8 mouse cellular contexts compared by ENCODE assay signal in genomic region chr12:80691671-80692091, GRCm38 (mm10). TPM values are rescaled to one million over a fixed set of nuclear protein-coding genes. Genes with fewer than 3 reads are reported as not detected.
DNase-seq lines count a peak whose midpoint lies in the region; ATAC-seq and TF ChIP-seq lines count a peak whose summit lies in the region.

No protein-coding gene starts in this region.

- peaks cover 57% of the 10 kb centered on the region for H3K4me1 ChIP-seq in embryonic facial prominence, embryonic 10.5 days
- 0 out of 2 replicates have a peak, but pooled peaks cover 2% of the 10 kb centered on the region for H3K4me1 ChIP-seq in kidney, adult 2 months (ENCODE audit: control insufficient read depth, insufficient read depth, low read length)
- peaks cover 31% of the 10 kb centered on the region for H3K4me1 ChIP-seq in lung, embryonic 16.5 days (replicated peaks; ENCODE audit: control insufficient read depth, insufficient read depth, low read length)

- H3K27me3 ChIP-seq in embryonic facial prominence, embryonic 10.5 days (replicated peaks; ENCODE audit: low read depth, poor library complexity, severe bottlenecking), result peaks cover 64% of the 10 kb centered on the region
- no peaks in the 10 kb centered on the region for H3K27me3 ChIP-seq in kidney, adult 2 months (replicated peaks; ENCODE audit: control insufficient read depth, insufficient read depth, low read length)
- peaks cover 22% of the 10 kb centered on the region for H3K27me3 ChIP-seq in lung, embryonic 16.5 days (ENCODE audit: control insufficient read depth, insufficient read depth, low read depth, low read length)

- WGBS in embryonic facial prominence, embryonic 10.5 days, result 5% methylated on average over 12 of the region's 12 CpGs
- WGBS in kidney, adult 2 months, result 17% methylated on average over 12 of the region's 12 CpGs
- WGBS in lung, embryonic 16.5 days, result 9% methylated on average over 12 of the region's 12 CpGs

- no peaks in the 10 kb centered on the region for H3K36me3 ChIP-seq in embryonic facial prominence, embryonic 10.5 days (replicated peaks)
- no peaks in the 10 kb centered on the region for H3K36me3 ChIP-seq in kidney, adult 2 months (ENCODE audit: control insufficient read depth, insufficient read depth, low read length)
- H3K36me3 ChIP-seq in lung, embryonic 16.5 days (ENCODE audit: control insufficient read depth, insufficient read depth, low read length), result no peaks in the 10 kb centered on the region

- H3K9ac ChIP-seq in lung, embryonic 16.5 days (ENCODE audit: low read length), result no peak overlapping the region; the same call in 1 of the 2 replicates

- peak overlapping the region; percentile 70 for H3K4me2 ChIP-seq in lung, embryonic 16.5 days (ENCODE audit: low read depth, low read length)

- no peak for TF ChIP-seq CTCF in kidney, adult 2 months (conservative IDR thresholded peaks at IDR 0.05; ENCODE audit: insufficient read depth, insufficient read length, low read depth, low read length)

- DNase-seq in cerebellum, postnatal 14 days, result peak; percentile 37 to 43
- no peak for DNase-seq in cerebellum, adult 18-20 months
- peak; percentile 23 for DNase-seq in embryonic facial prominence, embryonic 10.5 days (ENCODE audit: low spot score)
- DNase-seq in kidney, adult 2 months, result peak; percentile 27
- no peak for DNase-seq in ovary, adult 18-20 months (ENCODE audit: low spot score)
- DNase-seq in c-Kit-positive CD71-positive TER-119-positive erythroid progenitor cells, embryonic 14.5 days (ENCODE audit: low spot score), result no peak

- no peak for TF ChIP-seq POLR2A in kidney, adult 2 months (IDR thresholded peaks at IDR 0.05; ENCODE audit: low read depth, low read length)

- H3K9me3 ChIP-seq in embryonic facial prominence, embryonic 10.5 days, result no peaks in the 10 kb centered on the region
- no peaks in the 10 kb centered on the region for H3K9me3 ChIP-seq in lung, embryonic 16.5 days (ENCODE audit: control insufficient read depth, low read length)

- peak; percentile 42 for ATAC-seq in lung, embryonic 16.5 days (ENCODE audit: low read depth)
- ATAC-seq in monocyte, adult 5-6 weeks (replicated peaks; ENCODE audit: insufficient number of reproducible peaks, low FRiP score, low TSS enrichment, poor library complexity, severe bottlenecking), result no peak

- no peak overlapping the region for H3K27ac ChIP-seq in embryonic facial prominence, embryonic 10.5 days (replicated peaks)
- 0 out of 2 replicates have a peak overlapping the region, but pooled peaks have one; percentile 6 for H3K27ac ChIP-seq in kidney, adult 2 months (ENCODE audit: insufficient read depth, low read depth, low read length)
- peak overlapping the region; percentile 62 for H3K27ac ChIP-seq in lung, embryonic 16.5 days (ENCODE audit: low read length)

- peak overlapping the region; percentile 57 for H3K4me3 ChIP-seq in embryonic facial prominence, embryonic 10.5 days
- H3K4me3 ChIP-seq in kidney, adult 2 months (ENCODE audit: insufficient read depth, low read depth, low read length), result peak overlapping the region; percentile 51
- peak overlapping the region; percentile 47 for H3K4me3 ChIP-seq in lung, embryonic 16.5 days (ENCODE audit: low read length)

RNA-seq across cellular contexts. Expression of gene Plekhd1, which starts 0.7 kb away (rescaled TPM):
- 0.40 and 0.59 TPM in 2 replicates for polyA plus RNA-seq in embryonic facial prominence, embryonic 10.5 days (2016; fragmentation: Nextera tagmentation; extraction: Ambion mirVana)
- polyA plus RNA-seq in kidney, adult 2 months (2012; rRNA removed), result 7.4 and 8.8 TPM in 2 replicates
- 3.6 and 4.1 TPM in 2 replicates for polyA plus RNA-seq in lung, embryonic 16.5 days (2015; fragmentation: Nextera tagmentation; extraction: Ambion mirVana)
- total RNA-seq in monocyte, adult 5-6 weeks (2017), result not detected in 3 replicates

RNA-seq across cellular contexts. Expression of gene Erh, which starts 47.5 kb away (rescaled TPM):
- polyA plus RNA-seq in embryonic facial prominence, embryonic 10.5 days (2016; fragmentation: Nextera tagmentation; extraction: Ambion mirVana), result 502 and 512 TPM in 2 replicates
- polyA plus RNA-seq in kidney, adult 2 months (2012; rRNA removed), result 23.3 and 36.8 TPM in 2 replicates
- polyA plus RNA-seq in lung, embryonic 16.5 days (2015; fragmentation: Nextera tagmentation; extraction: Ambion mirVana), result 272 and 278 TPM in 2 replicates
- 27.7 to 31.5 TPM (median 30.9 TPM) in 3 replicates for total RNA-seq in monocyte, adult 5-6 weeks (2017)

RNA-seq across cellular contexts. Expression of gene Slc39a9, which starts 48.0 kb away (rescaled TPM):
- 24.6 and 25.7 TPM in 2 replicates for polyA plus RNA-seq in embryonic facial prominence, embryonic 10.5 days (2016; fragmentation: Nextera tagmentation; extraction: Ambion mirVana)
- 48.3 and 58.2 TPM in 2 replicates for polyA plus RNA-seq in kidney, adult 2 months (2012; rRNA removed)
- 30.2 and 30.4 TPM in 2 replicates for polyA plus RNA-seq in lung, embryonic 16.5 days (2015; fragmentation: Nextera tagmentation; extraction: Ambion mirVana)
- total RNA-seq in monocyte, adult 5-6 weeks (2017), result 7.9 to 18.9 TPM (median 8.6 TPM) in 3 replicates

Comparison
In these comparisons a context has a peak if more than half of its experiments do, and no peak if none do; other contexts are left out.
1. DNase-seq: peak in cerebellum, postnatal 14 days (2 of 2), embryonic facial prominence, embryonic 10.5 days (single experiment) and kidney, adult 2 months (single experiment); none in cerebellum, adult 18-20 months (0 of 2), ovary, adult 18-20 months (single experiment) and c-Kit-positive CD71-positive TER-119-positive erythroid progenitor cells, embryonic 14.5 days (single experiment).
2. Peak in every context shown above with its lines, with median percentiles within 50 percentile points of each other: H3K4me3 ChIP-seq.